Mouse (Mus musculus): Measurements from ENCODE around the gene Serpina9. TPM values are rescaled to one million over a fixed set of nuclear protein-coding genes. Genes with fewer than 3 reads are reported as not detected.
A peak's percentile ranks its signal among the peaks of the same experiment; 100 is the strongest.

Serpina9 gene
- total RNA-seq, 2 experiments from 2014 or later = not detected

GRCm38 (mm10) chr12:104015280-104015679 is 1.7 kb upstream of the Serpina9 start:
- DNase-seq = no peak
- Histone ChIP-seq H3K4me3 (no peak overlapping the region), H3K27ac (no peak overlapping the region)
- no peak for TF ChIP-seq CTCF (IDR thresholded peaks at IDR 0.05)
- intact Hi-C loops (cut with DNase I) = no loop called here

GRCm38 (mm10) chr12:104004689-104005088 is 8.9 kb downstream of the Serpina9 start:
- H3K4me3 ChIP-seq = no peak overlapping the region
- DNase-seq = no peak
- intact Hi-C loops (cut with DNase I) = no loop called here
- no peak; the same call in 1 of the 2 replicates for TF ChIP-seq CTCF (IDR thresholded peaks at IDR 0.05)
- no peak overlapping the region for H3K27ac ChIP-seq

GRCm38 (mm10) chr12:104003238-104003612 is 10.3 kb downstream of the Serpina9 start:
- intact Hi-C loops (cut with DNase I) = no loop called here
- TF ChIP-seq CTCF (IDR thresholded peaks at IDR 0.05) = no peak
- no peak overlapping the region for H3K4me3 ChIP-seq
- H3K27ac ChIP-seq = no peak overlapping the region
- DNase-seq = no peak

GRCm38 (mm10) chr12:104002569-104003237 is 10.9 kb downstream of the Serpina9 start:
- H3K27ac ChIP-seq = no peak overlapping the region

GRCm38 (mm10) chr12:104000594-104000993 is 13.0 kb downstream of the Serpina9 start:
- intact Hi-C loops (cut with DNase I) = no loop called here
- no peak for DNase-seq
- no peak overlapping the region for H3K4me3 ChIP-seq
- H3K27ac ChIP-seq = no peak overlapping the region
- TF ChIP-seq CTCF (IDR thresholded peaks at IDR 0.05) = no peak

More at GRCm38 (mm10) chr12:104002569-104003237, 10.9 kb downstream of the Serpina9 start:
- DNase-seq = no peak
- intact Hi-C loops (cut with DNase I) = no loop called here
- TF ChIP-seq CTCF (IDR thresholded peaks at IDR 0.05) = no peak
- no peak overlapping the region for H3K4me3 ChIP-seq

GRCm38 (mm10) chr12:103999611-104000010 is 13.9 kb downstream of the Serpina9 start:
- TF ChIP-seq CTCF (IDR thresholded peaks at IDR 0.05) = no peak
- Histone ChIP-seq H3K4me3 (no peak overlapping the region), H3K27ac (no peak overlapping the region)
- no peak for DNase-seq
- intact Hi-C loops (cut with DNase I) = no loop called here

- intact Hi-C loops (cut with DNase I) = no loop called here
- no peak for DNase-seq
- no peak overlapping the region for H3K27ac ChIP-seq
These were observed 17.0 kb downstream of the Serpina9 start for GRCm38 (mm10) chr12:103996513-103996912.

GRCm38 (mm10) chr12:103995292-103996072 is 18.1 kb downstream of the Serpina9 start:
- Histone ChIP-seq H3K4me3 (no peak overlapping the region), H3K27ac (no peak overlapping the region)
- TF ChIP-seq CTCF (IDR thresholded peaks at IDR 0.05) = peak; percentile 77
- intact Hi-C loops (cut with DNase I) = loop anchor here (1.0 to 2.0 kb wide), 3 partner anchors 35 to 423 kb away; no protein-coding TSS in a partner anchor
- peak; percentile 60 for DNase-seq

More at GRCm38 (mm10) chr12:103996513-103996912, 17.0 kb downstream of the Serpina9 start:
- no peak for TF ChIP-seq CTCF (IDR thresholded peaks at IDR 0.05)
- no peak overlapping the region for H3K4me3 ChIP-seq

- H3K4me3 ChIP-seq = no peak overlapping the region
- no peak for DNase-seq
- TF ChIP-seq CTCF (IDR thresholded peaks at IDR 0.05) = no peak
- H3K27ac ChIP-seq = no peak overlapping the region
- intact Hi-C loops (cut with DNase I) = no loop called here
These were observed 20.6 kb downstream of the Serpina9 start for GRCm38 (mm10) chr12:103992945-103993344.

GRCm38 (mm10) chr12:103989857-103990256 is 23.7 kb downstream of the Serpina9 start, which contains the start of gene Serpina11:
Gene Serpina11 (minus strand): TSS chr12:103989957.
- Histone ChIP-seq H3K4me3 (no peak within 1 kb of the TSS), H3K27ac (no peak within 1 kb of the TSS)
- DNase-seq = no peak
- intact Hi-C loops (cut with DNase I) = no loop called here
- TF ChIP-seq CTCF (IDR thresholded peaks at IDR 0.05) = no peak

- no peak for DNase-seq
- Histone ChIP-seq H3K4me3 (no peak overlapping the region), H3K27ac (no peak overlapping the region)
- intact Hi-C loops (cut with DNase I) = no loop called here
- TF ChIP-seq CTCF (IDR thresholded peaks at IDR 0.05) = no peak
These were observed 24.1 kb downstream of the Serpina9 start for GRCm38 (mm10) chr12:103989514-103989767.

GRCm38 (mm10) chr12:103988754-103989513 is 24.6 kb downstream of the Serpina9 start:
- no peak overlapping the region for H3K4me3 ChIP-seq
- no peak for TF ChIP-seq CTCF (IDR thresholded peaks at IDR 0.05)
- intact Hi-C loops (cut with DNase I) = no loop called here
- H3K27ac ChIP-seq = no peak overlapping the region
- DNase-seq = no peak

GRCm38 (mm10) chr12:103985868-103986267 is 27.7 kb downstream of the Serpina9 start:
- intact Hi-C loops (cut with DNase I) = no loop called here

More at GRCm38 (mm10) chr12:103985868-103986267, 27.7 kb downstream of the Serpina9 start:
- Histone ChIP-seq H3K27ac (no peak overlapping the region), H3K4me3 (no peak overlapping the region)
- DNase-seq = no peak
- TF ChIP-seq CTCF (IDR thresholded peaks at IDR 0.05) = no peak
